Mouse (Mus musculus): ENCODE measurements around the gene Gm49601.

DNA sequence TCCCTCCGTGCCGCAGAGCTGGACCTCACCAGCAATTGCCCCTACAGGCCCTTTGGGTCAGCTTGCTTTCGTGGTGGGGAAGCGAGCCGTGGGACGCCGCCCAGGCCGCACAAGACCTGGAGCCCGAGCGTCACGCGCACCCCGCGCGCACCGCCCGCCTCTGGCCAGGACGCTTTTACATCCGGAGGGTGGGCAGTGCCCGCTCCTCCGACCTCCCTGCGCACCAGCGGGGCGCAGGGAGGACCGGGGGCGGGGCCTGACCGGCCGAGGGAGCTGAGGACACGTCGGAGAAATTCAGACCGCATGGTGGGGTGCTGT, 37.5 kb downstream of the Gm49601 start:
- TF ChIP-seq POLR2A (IDR thresholded peaks at IDR 0.05; ENCODE audit: low read depth, low read length) (no peak), CTCF (IDR thresholded peaks at IDR 0.05; ENCODE audit: borderline replicate concordance, insufficient read depth, low read length) (no peak)
